Mouse (Mus musculus): ENCODE results near the gene Gm45837. TPM values are rescaled to one million over a fixed set of nuclear protein-coding genes. Genes with fewer than 3 reads are reported as not detected.

Gene Gm45837
- polyA plus RNA-seq, 1 experiment, result 0.55 TPM

DNA sequence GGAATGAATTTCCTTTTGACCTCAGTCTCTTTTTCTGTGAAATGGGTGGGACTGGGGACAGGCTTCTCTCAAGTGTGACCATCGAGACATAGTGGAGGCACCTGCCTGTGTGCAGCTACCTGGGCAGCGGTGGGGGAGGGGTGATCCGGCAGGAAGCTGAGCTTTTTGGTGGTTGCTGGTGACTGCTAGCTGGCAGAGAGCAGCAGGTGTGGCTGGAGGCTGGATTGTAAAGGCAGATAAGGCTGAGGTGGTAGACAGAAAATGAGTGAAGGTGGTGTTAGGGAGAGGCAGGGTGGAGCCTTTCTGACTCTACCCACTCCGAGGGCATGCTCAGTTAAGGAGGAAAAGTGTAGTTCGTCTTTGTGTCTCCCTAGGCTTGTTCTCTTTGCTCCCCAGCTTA is 76.4 kb downstream of the Gm45837 start:
- Histone ChIP-seq H3K4me3 (no peak overlapping the region), H3K4me2 (ENCODE audit: low read depth) (no peak overlapping the region), H3K36me3 (ENCODE audit: control insufficient read depth, insufficient read depth) (no peaks in the 10 kb centered on the region), H3K27me3 (ENCODE audit: control insufficient read depth, insufficient read depth, insufficient read length) (no peaks in the 10 kb centered on the region), H3K79me2 (ENCODE audit: control insufficient read depth, insufficient read depth) (no peaks in the 10 kb centered on the region), H3ac (ENCODE audit: control insufficient read depth, insufficient read length) (no peak overlapping the region)
- TF ChIP-seq TCF3 (IDR thresholded peaks at IDR 0.05; ENCODE audit: insufficient read length, low read depth) (no peak), E2F4 (IDR thresholded peaks at IDR 0.05; ENCODE audit: insufficient read depth) (no peak), MYOD1 (IDR thresholded peaks at IDR 0.05; ENCODE audit: control insufficient read depth in 1 of 3, insufficient read length in 2 of 3, low read depth in 2 of 3) (no peak), CEBPB (IDR thresholded peaks at IDR 0.05; ENCODE audit: insufficient read depth, poor library complexity, severe bottlenecking) (no peak), SRF (IDR thresholded peaks at IDR 0.05; ENCODE audit: control insufficient read depth, insufficient read length, low read depth) (no peak), TCF12 (IDR thresholded peaks at IDR 0.05; ENCODE audit: insufficient read depth, poor library complexity, severe bottlenecking) (no peak), POLR2AphosphoS2 (IDR thresholded peaks at IDR 0.05; ENCODE audit: insufficient read length, low read depth) (no peak), POLR2A (IDR thresholded peaks at IDR 0.05; ENCODE audit: insufficient read length, low read depth) (no peak), REST (IDR thresholded peaks at IDR 0.05; ENCODE audit: insufficient read depth, insufficient read length) (no peak), MYOG (IDR thresholded peaks at IDR 0.05; ENCODE audit: control insufficient read depth in 1 of 3, insufficient read depth in 1 of 3, insufficient read length in 2 of 3, low read depth in 2 of 3) (no peak), MAX (IDR thresholded peaks at IDR 0.05; ENCODE audit: low read depth) (no peak), USF1 (IDR thresholded peaks at IDR 0.05; ENCODE audit: low read depth) (no peak)

DNA sequence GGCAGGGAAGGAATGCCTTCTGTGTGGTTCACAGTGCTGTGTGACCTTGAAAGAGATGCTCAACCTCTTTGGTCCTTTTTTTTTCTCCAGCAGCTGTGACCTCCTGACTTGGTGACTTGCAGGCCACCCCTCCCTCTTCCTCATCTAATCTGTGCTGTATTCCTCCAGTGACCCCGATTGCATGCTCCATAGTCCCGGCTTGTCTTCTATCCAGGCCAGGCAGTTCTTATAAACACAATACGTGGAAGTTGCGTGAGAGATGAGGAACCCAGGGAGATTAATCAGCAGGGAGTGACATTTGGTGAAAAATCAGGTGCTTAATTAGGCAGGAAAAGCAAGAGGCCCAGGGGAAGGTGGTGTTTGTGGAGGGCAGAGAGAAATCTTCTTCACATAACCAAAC is 80.3 kb downstream of the Gm45837 start:
- Histone ChIP-seq H3K36me3 (ENCODE audit: control insufficient read depth, insufficient read depth) (no peaks in the 10 kb centered on the region), H3K4me2 (ENCODE audit: low read depth) (no peak overlapping the region)
- TF ChIP-seq USF1 (IDR thresholded peaks at IDR 0.05; ENCODE audit: low read depth) (no peak), POLR2A (IDR thresholded peaks at IDR 0.05; ENCODE audit: insufficient read length, low read depth) (no peak), MYOG (IDR thresholded peaks at IDR 0.05; ENCODE audit: control insufficient read depth in 1 of 3, insufficient read depth in 1 of 3, insufficient read length in 2 of 3, low read depth in 2 of 3) (no peak), CEBPB (IDR thresholded peaks at IDR 0.05; ENCODE audit: insufficient read depth, poor library complexity, severe bottlenecking) (no peak), TCF3 (IDR thresholded peaks at IDR 0.05; ENCODE audit: insufficient read length, low read depth) (no peak), POLR2AphosphoS2 (IDR thresholded peaks at IDR 0.05; ENCODE audit: insufficient read length, low read depth) (no peak)

DNA sequence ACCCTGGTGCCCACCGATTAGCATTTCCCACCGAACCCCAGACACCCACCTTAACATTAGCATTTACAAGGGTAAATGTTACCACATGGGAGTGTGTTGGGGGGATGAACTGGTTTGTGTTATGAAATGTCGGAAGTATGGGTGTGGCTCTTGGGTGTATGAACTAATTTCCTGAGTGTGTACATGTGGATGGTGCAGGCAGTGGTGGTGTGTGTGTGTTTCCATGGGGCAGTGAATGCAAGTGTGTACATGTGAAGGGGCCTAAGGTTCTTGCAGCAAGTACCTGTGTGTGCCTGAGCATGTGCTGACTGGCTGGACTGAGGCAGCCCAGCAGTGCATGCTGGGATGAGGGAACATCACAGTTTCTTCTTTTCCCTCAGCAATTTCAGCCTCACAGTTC is 87.7 kb downstream of the Gm45837 start:
- Histone ChIP-seq H3K36me3 (ENCODE audit: control insufficient read depth, insufficient read depth) (no peaks in the 10 kb centered on the region), H3ac (ENCODE audit: control insufficient read depth, insufficient read length) (no peak overlapping the region), H3K4me2 (ENCODE audit: low read depth) (no peak overlapping the region), H3K4me3 (no peak overlapping the region), H3K27me3 (ENCODE audit: control insufficient read depth, insufficient read depth, insufficient read length) (peaks cover 11% of the 10 kb centered on the region), H3K79me2 (ENCODE audit: control insufficient read depth, insufficient read depth) (no peaks in the 10 kb centered on the region)
- no peak for TF ChIP-seq REST (IDR thresholded peaks at IDR 0.05; ENCODE audit: insufficient read depth, insufficient read length)
- no peak for TF ChIP-seq MYOD1 (IDR thresholded peaks at IDR 0.05; ENCODE audit: control insufficient read depth in 1 of 3, insufficient read length in 2 of 3, low read depth in 2 of 3)
- TF ChIP-seq MAX (IDR thresholded peaks at IDR 0.05; ENCODE audit: low read depth), result no peak
- no peak for TF ChIP-seq CEBPB (IDR thresholded peaks at IDR 0.05; ENCODE audit: insufficient read depth, poor library complexity, severe bottlenecking)

More for the DNA sequence above, 80.3 kb downstream of the Gm45837 start:
- Histone ChIP-seq H3K79me2 (ENCODE audit: control insufficient read depth, insufficient read depth) (no peaks in the 10 kb centered on the region), H3K27me3 (ENCODE audit: control insufficient read depth, insufficient read depth, insufficient read length) (peaks cover 4% of the 10 kb centered on the region), H3K4me3 (no peak overlapping the region), H3ac (ENCODE audit: control insufficient read depth, insufficient read length) (no peak overlapping the region)

DNA sequence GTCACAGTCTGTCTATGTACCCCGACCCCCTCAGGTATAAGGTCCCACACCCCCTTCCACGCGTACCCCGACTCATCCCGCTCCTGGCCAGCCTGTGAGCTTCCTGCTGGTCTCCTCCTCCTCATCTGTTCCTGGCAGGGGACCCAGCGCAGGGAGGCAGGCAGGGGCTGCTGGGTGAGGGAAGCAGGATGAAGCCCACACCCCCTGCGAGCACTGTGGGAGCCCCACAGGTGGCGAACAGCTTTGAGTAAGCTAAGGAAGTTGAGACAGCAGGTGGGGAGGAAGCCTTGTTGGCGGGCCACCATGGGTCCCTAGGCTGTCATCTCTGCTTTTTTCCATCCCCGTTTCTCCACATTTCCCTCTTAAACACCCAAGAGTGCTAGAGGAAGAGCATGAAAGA is 88.6 kb downstream of the Gm45837 start:
- Histone ChIP-seq H3K4me2 (ENCODE audit: low read depth) (no peak overlapping the region), H3K79me2 (ENCODE audit: control insufficient read depth, insufficient read depth) (no peaks in the 10 kb centered on the region), H3K36me3 (ENCODE audit: control insufficient read depth, insufficient read depth) (no peaks in the 10 kb centered on the region), H3K27me3 (ENCODE audit: control insufficient read depth, insufficient read depth, insufficient read length) (peaks cover 7% of the 10 kb centered on the region), H3ac (ENCODE audit: control insufficient read depth, insufficient read length) (no peak overlapping the region), H3K4me3 (no peak overlapping the region)
- TF ChIP-seq USF1 (IDR thresholded peaks at IDR 0.05; ENCODE audit: low read depth), result no peak
- TF ChIP-seq MYOD1 (IDR thresholded peaks at IDR 0.05; ENCODE audit: control insufficient read depth in 1 of 3, insufficient read length in 2 of 3, low read depth in 2 of 3), result no peak
- no peak for TF ChIP-seq TCF3 (IDR thresholded peaks at IDR 0.05; ENCODE audit: insufficient read length, low read depth)
- TF ChIP-seq REST (IDR thresholded peaks at IDR 0.05; ENCODE audit: insufficient read depth, insufficient read length), result no peak
- TF ChIP-seq POLR2AphosphoS2 (IDR thresholded peaks at IDR 0.05; ENCODE audit: insufficient read length, low read depth), result no peak
- no peak for TF ChIP-seq E2F4 (IDR thresholded peaks at IDR 0.05; ENCODE audit: insufficient read depth)
- TF ChIP-seq MYOG (IDR thresholded peaks at IDR 0.05; ENCODE audit: control insufficient read depth in 1 of 3, insufficient read depth in 1 of 3, insufficient read length in 2 of 3, low read depth in 2 of 3), result no peak
- no peak for TF ChIP-seq POLR2A (IDR thresholded peaks at IDR 0.05; ENCODE audit: insufficient read length, low read depth)
- no peak for TF ChIP-seq MAX (IDR thresholded peaks at IDR 0.05; ENCODE audit: low read depth)
- no peak for TF ChIP-seq CEBPB (IDR thresholded peaks at IDR 0.05; ENCODE audit: insufficient read depth, poor library complexity, severe bottlenecking)
- TF ChIP-seq SRF (IDR thresholded peaks at IDR 0.05; ENCODE audit: control insufficient read depth, insufficient read length, low read depth), result no peak
- no peak for TF ChIP-seq TCF12 (IDR thresholded peaks at IDR 0.05; ENCODE audit: insufficient read depth, poor library complexity, severe bottlenecking)

DNA sequence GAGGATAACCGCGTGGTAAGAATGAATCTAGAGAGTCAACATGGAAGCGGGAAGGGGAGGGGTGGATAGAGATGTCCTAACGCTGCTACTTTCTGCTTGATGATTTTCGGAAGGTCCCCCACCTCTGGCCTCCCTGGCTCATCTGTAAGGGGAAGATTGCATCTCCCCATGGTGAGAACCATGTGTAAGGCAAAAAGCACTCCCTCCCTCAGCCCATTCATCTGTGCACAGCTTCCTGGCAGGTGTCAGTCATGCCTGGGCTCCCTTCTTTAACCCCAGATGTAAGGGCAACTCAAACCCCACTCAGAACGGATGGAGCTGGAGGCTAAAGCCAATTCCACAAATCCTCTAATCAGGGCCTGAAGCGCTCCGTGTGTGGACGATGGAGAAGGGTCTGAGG is 89.0 kb downstream of the Gm45837 start:
- H3K27me3 ChIP-seq (ENCODE audit: control insufficient read depth, insufficient read depth, insufficient read length), result peaks cover 9% of the 10 kb centered on the region

More for the DNA sequence above, 89.0 kb downstream of the Gm45837 start:
- H3K36me3 ChIP-seq (ENCODE audit: control insufficient read depth, insufficient read depth), result no peaks in the 10 kb centered on the region
- H3ac ChIP-seq (ENCODE audit: control insufficient read depth, insufficient read length), result no peak overlapping the region
- H3K4me3 ChIP-seq, result no peak overlapping the region
- no peak overlapping the region for H3K4me2 ChIP-seq (ENCODE audit: low read depth)
- H3K79me2 ChIP-seq (ENCODE audit: control insufficient read depth, insufficient read depth), result no peaks in the 10 kb centered on the region
- no peak for TF ChIP-seq TCF3 (IDR thresholded peaks at IDR 0.05; ENCODE audit: insufficient read length, low read depth)
- no peak for TF ChIP-seq CEBPB (IDR thresholded peaks at IDR 0.05; ENCODE audit: insufficient read depth, poor library complexity, severe bottlenecking)
- no peak for TF ChIP-seq SRF (IDR thresholded peaks at IDR 0.05; ENCODE audit: control insufficient read depth, insufficient read length, low read depth)
- no peak for TF ChIP-seq POLR2AphosphoS2 (IDR thresholded peaks at IDR 0.05; ENCODE audit: insufficient read length, low read depth)
- no peak for TF ChIP-seq TCF12 (IDR thresholded peaks at IDR 0.05; ENCODE audit: insufficient read depth, poor library complexity, severe bottlenecking)
- no peak for TF ChIP-seq MYOG (IDR thresholded peaks at IDR 0.05; ENCODE audit: control insufficient read depth in 1 of 3, insufficient read depth in 1 of 3, insufficient read length in 2 of 3, low read depth in 2 of 3)
- no peak for TF ChIP-seq REST (IDR thresholded peaks at IDR 0.05; ENCODE audit: insufficient read depth, insufficient read length)
- no peak for TF ChIP-seq POLR2A (IDR thresholded peaks at IDR 0.05; ENCODE audit: insufficient read length, low read depth)
- TF ChIP-seq USF1 (IDR thresholded peaks at IDR 0.05; ENCODE audit: low read depth), result no peak
- no peak for TF ChIP-seq E2F4 (IDR thresholded peaks at IDR 0.05; ENCODE audit: insufficient read depth)
- no peak for TF ChIP-seq MAX (IDR thresholded peaks at IDR 0.05; ENCODE audit: low read depth)
